Mouse (Mus musculus) C2C12 (cell line): Measurements from ENCODE around the gene Olfr622.

ENCODE experiments used
- CTCF ChIP-seq: IDR thresholded peaks from one replicate; pipeline ENCODE4 v1.5.1; 2011; ENCODE audit not compliant: control insufficient read depth, insufficient read depth, insufficient read length
- MAX ChIP-seq: IDR thresholded peaks from one replicate; pipeline ENCODE4 v1.6.1; 2011; ENCODE audit warnings: mild to moderate bottlenecking, control low read depth
- MYOD1 ChIP-seq: IDR thresholded peaks from one replicate; pipeline ENCODE4 v1.6.1; 2011; ENCODE audit warnings: low read depth; ENCODE audit not compliant: control insufficient read depth, insufficient read length
- MYOG ChIP-seq: IDR thresholded peaks from one replicate; pipeline ENCODE4 v1.6.1; 2011; ENCODE audit not compliant: control insufficient read depth, insufficient read length; ENCODE audit errors: extremely low read depth

DNA sequence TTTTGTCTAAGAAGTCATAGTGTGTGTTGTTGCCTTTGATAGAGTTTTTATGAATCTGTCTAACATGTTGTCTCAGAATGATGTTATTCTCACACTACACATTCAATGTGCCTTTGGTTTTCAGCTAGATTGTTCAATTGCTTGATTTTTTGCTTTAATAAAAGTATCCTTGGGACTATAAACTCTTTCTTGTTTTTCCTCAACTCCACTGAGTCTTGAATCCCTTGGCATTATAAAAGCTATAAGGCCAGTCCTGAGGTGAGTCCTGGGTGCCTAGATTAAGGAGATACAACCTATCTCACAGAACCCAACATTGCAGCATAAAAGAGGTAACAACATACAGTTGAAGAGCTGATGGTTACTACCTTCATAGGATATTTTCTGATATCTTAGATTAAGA lies 42.2 kb downstream of the Olfr622 start, which contains the start of gene Olfr619:
- no peak for TF ChIP-seq CTCF
- TF ChIP-seq MAX = no peak
- no peak for TF ChIP-seq MYOG
- no peak for TF ChIP-seq MYOD1
